Mouse (Mus musculus): ENCODE results near the gene Spo11.

GRCm38 (mm10) chr2:172938761-172939638 is 38.5 kb upstream of the Spo11 start:
- TF ChIP-seq CTCF (conservative IDR thresholded peaks at IDR 0.05 in 1 of 2, IDR thresholded peaks at IDR 0.05 in 1 of 2; ENCODE audit: low read depth in 2 of 2, low read length in 2 of 2), result no peak
- no peak for TF ChIP-seq POLR2A (IDR thresholded peaks at IDR 0.05; ENCODE audit: low read depth, low read length)
- TF ChIP-seq RCOR1 (conservative IDR thresholded peaks at IDR 0.05; ENCODE audit: low read depth, low read length), result no peak
- no peak for TF ChIP-seq TBP (conservative IDR thresholded peaks at IDR 0.05; ENCODE audit: low read depth, low read length)

Data from CH12.LX (cell line).